In genomic region chr11:77093208-77093607, GRCm38 (mm10) we compare ENCODE assay signal across 7 mouse cellular contexts. TPM values are rescaled to one million over a fixed set of nuclear protein-coding genes. Genes with fewer than 3 reads are reported as not detected.
A peak's percentile ranks its signal among the peaks of the same experiment; 100 is the strongest.
DNase-seq lines count a peak whose midpoint lies in the region; TF ChIP-seq lines count a peak whose summit lies in the region.

No protein-coding gene starts in this region.

- intact Hi-C loops in heart, adult 2 months (cut with DNase I) = loop anchor here (1.0 to 10.0 kb wide), 4 partner anchors 96 to 418 kb away; partner anchors contain the start of genes Bhlha9, Coro6 and Trarg1

- TF ChIP-seq CTCF in heart, adult 2 months (IDR thresholded peaks at IDR 0.05) = peak; percentile 77

- no peaks in the 10 kb centered on the region; the same call in 1 of the 2 replicates for H3K4me1 ChIP-seq in heart, adult 2 months (ENCODE audit: control insufficient read depth, insufficient read depth, low read length)

- H3K9ac ChIP-seq in heart, adult 2 months (ENCODE audit: low read depth, low read length) = no peak overlapping the region

- no peaks in the 10 kb centered on the region for H3K36me3 ChIP-seq in heart, adult 2 months (ENCODE audit: control insufficient read depth, insufficient read depth, low read length)

- H3K79me2 ChIP-seq in heart, adult 2 months (replicated peaks; ENCODE audit: control insufficient read depth, insufficient read depth, low read length) = no peaks in the 10 kb centered on the region

- 1% methylated on average over 11 of the region's 11 CpGs for WGBS in heart, adult 2 months

- peak; percentile 53 for DNase-seq in 3T3-L1 (ENCODE audit: low read depth, low spot score)
- DNase-seq in A20 (ENCODE audit: low read depth, low spot score) = peak; percentile 55
- peak; percentile 10 for DNase-seq in c-Kit-positive CD71-positive TER-119-negative erythroid progenitor cells, embryonic 14.5 days (ENCODE audit: low read depth)
- DNase-seq in heart, adult 2 months = peak; percentile 29 to 48
- peak; percentile 26 for DNase-seq in kidney, adult 9 months
- DNase-seq in lung, postnatal 14 days = peak; percentile 66
- peak; percentile 36 for DNase-seq in retina, postnatal 7 days (ENCODE audit: low read depth, low spot score)

- no peak for TF ChIP-seq POLR2A in heart, adult 2 months (IDR thresholded peaks at IDR 0.05; ENCODE audit: insufficient read depth, low read depth, low read length)

- TF ChIP-seq EP300 in heart, adult 2 months (IDR thresholded peaks at IDR 0.05; ENCODE audit: insufficient read depth, low read depth, low read length) = no peak

- H3K27ac ChIP-seq in heart, adult 2 months = no peak overlapping the region

- H3K27me3 ChIP-seq in heart, adult 2 months (ENCODE audit: control insufficient read depth, insufficient read depth, low read length) = no peaks in the 10 kb centered on the region; the same call in 1 of the 2 replicates

- H3K4me3 ChIP-seq in heart, adult 2 months = peak overlapping the region; percentile 33

RNA-seq across cellular contexts. Expression of gene Nsrp1, which starts 15.0 kb away (rescaled TPM):
- total RNA-seq in heart, adult 2 months (2021) = 10 to 100 TPM in 1 of 2 experiments, 1 to 10 TPM in 1; 7.1 to 11.8 TPM
- polyA plus RNA-seq in heart, adult 2 months (2012; rRNA removed) = 1.1 and 2.1 TPM in 2 replicates

Comparison
In these comparisons a context has a peak if more than half of its experiments do, and no peak if none do; other contexts are left out.
1. DNase-seq: peak in every context shown above with its lines; median percentile 66 in lung, postnatal 14 days; 55 in A20; 53 in 3T3-L1; 38 in heart, adult 2 months; 36 in retina, postnatal 7 days; 26 in kidney, adult 9 months; 10 in c-Kit-positive CD71-positive TER-119-negative erythroid progenitor cells, embryonic 14.5 days.